Mouse (Mus musculus) C2C12 (cell line): Measurements from ENCODE around the gene Ssmem1.

Experiments used
- CTCF ChIP-seq: IDR thresholded peaks from one replicate; pipeline ENCODE4 v1.5.1; 2011; ENCODE audit not compliant: control insufficient read depth, insufficient read depth, insufficient read length
- FOSL1 ChIP-seq: IDR thresholded peaks from one replicate; pipeline ENCODE4 v1.8.0; 2011; ENCODE audit warnings: mild to moderate bottlenecking, low read length; ENCODE audit not compliant: poor library complexity, insufficient read depth, severe bottlenecking
- MAX ChIP-seq: IDR thresholded peaks from one replicate; pipeline ENCODE4 v1.6.1; 2011; ENCODE audit warnings: mild to moderate bottlenecking, control low read depth
- MYOG ChIP-seq: IDR thresholded peaks from one replicate; pipeline ENCODE4 v1.6.1; 2011; ENCODE audit not compliant: control insufficient read depth, insufficient read length; ENCODE audit errors: extremely low read depth

DNA sequence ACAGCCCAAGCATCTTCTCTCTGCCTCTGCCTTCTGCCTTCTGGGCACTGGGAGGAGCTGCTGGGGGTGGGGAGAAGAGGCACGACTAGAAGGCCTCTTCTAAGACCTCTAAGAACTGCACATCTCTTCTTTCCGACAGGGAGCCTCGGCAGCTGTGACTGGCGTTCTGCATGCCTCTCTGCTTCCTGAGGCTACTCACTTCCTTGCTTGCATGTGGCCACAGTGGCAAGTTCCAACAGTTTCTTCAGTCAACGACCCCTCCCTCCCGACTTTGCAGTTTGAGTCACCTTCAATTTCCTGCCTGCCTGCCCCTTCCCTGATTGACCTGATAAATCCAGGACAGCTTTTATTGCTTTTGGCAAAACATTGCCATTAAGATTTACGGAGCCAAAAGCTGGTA is 46.8 kb upstream of the Ssmem1 start:
- no peak for TF ChIP-seq MYOG
- TF ChIP-seq FOSL1: no peak
- no peak for TF ChIP-seq CTCF
- TF ChIP-seq MAX: no peak
